Mouse (Mus musculus): ENCODE data around the gene Slc25a5. TPM values are rescaled to one million over a fixed set of nuclear protein-coding genes. Genes with fewer than 3 reads are reported as not detected.
A peak's percentile ranks its signal among the peaks of the same experiment; 100 is the strongest.

Slc25a5 gene
- polyA plus RNA-seq, 1 experiment, result 684 TPM

GRCm38 (mm10) chrX:36758566-36758965 is 36.9 kb upstream of the Slc25a5 start:
- no peak for TF ChIP-seq POLR2A (IDR thresholded peaks at IDR 0.05; ENCODE audit: borderline replicate concordance, insufficient read depth, low read length)
- TF ChIP-seq CTCF (IDR thresholded peaks at IDR 0.05; ENCODE audit: borderline replicate concordance, insufficient read depth, low read depth, low read length), result no peak
- Histone ChIP-seq H3K27ac (ENCODE audit: insufficient read depth, low read length) (no peak overlapping the region), H3K27me3 (ENCODE audit: control insufficient read depth, insufficient read depth, low read length) (no peaks in the 10 kb centered on the region), H3K4me3 (replicated peaks; ENCODE audit: insufficient read depth, low read depth, low read length) (no peak overlapping the region), H3K4me1 (ENCODE audit: control insufficient read depth, insufficient read depth, low read length) (no peaks in the 10 kb centered on the region)
- no peak for DNase-seq
- 59% methylated on average over 6 of the region's 6 CpGs for WGBS

- DNase-seq, result peak; percentile 31 to 33
- Histone ChIP-seq H3K4me1 (ENCODE audit: control insufficient read depth, insufficient read depth, low read length) (no peaks in the 10 kb centered on the region), H3K4me3 (replicated peaks; ENCODE audit: insufficient read depth, low read depth, low read length) (no peak overlapping the region), H3K27ac (ENCODE audit: insufficient read depth, low read length) (no peak overlapping the region), H3K27me3 (ENCODE audit: control insufficient read depth, insufficient read depth, low read length) (no peaks in the 10 kb centered on the region)
- WGBS, result 42% methylated on average over 6 of the region's 6 CpGs
- no peak for TF ChIP-seq POLR2A (IDR thresholded peaks at IDR 0.05; ENCODE audit: borderline replicate concordance, insufficient read depth, low read length)
- peak; percentile 30; the same call in 1 of the 2 replicates for TF ChIP-seq CTCF (IDR thresholded peaks at IDR 0.05; ENCODE audit: borderline replicate concordance, insufficient read depth, low read depth, low read length)
Observed at GRCm38 (mm10) chrX:36760946-36761635, 34.4 kb upstream of the Slc25a5 start.

GRCm38 (mm10) chrX:36762289-36762688 is 33.2 kb upstream of the Slc25a5 start:
- DNase-seq, result no peak
- Histone ChIP-seq H3K4me3 (replicated peaks; ENCODE audit: insufficient read depth, low read depth, low read length) (no peak overlapping the region), H3K4me1 (ENCODE audit: control insufficient read depth, insufficient read depth, low read length) (no peaks in the 10 kb centered on the region), H3K27ac (ENCODE audit: insufficient read depth, low read length) (no peak overlapping the region), H3K27me3 (ENCODE audit: control insufficient read depth, insufficient read depth, low read length) (no peaks in the 10 kb centered on the region)
- no peak for TF ChIP-seq CTCF (IDR thresholded peaks at IDR 0.05; ENCODE audit: borderline replicate concordance, insufficient read depth, low read depth, low read length)
- WGBS, result 75% methylated on average over 5 of the region's 5 CpGs

- H3K27ac ChIP-seq (ENCODE audit: insufficient read depth, low read length), result no peak overlapping the region
- TF ChIP-seq POLR2A (IDR thresholded peaks at IDR 0.05; ENCODE audit: borderline replicate concordance, insufficient read depth, low read length), result no peak
- TF ChIP-seq CTCF (IDR thresholded peaks at IDR 0.05; ENCODE audit: borderline replicate concordance, insufficient read depth, low read depth, low read length), result no peak
- no peaks in the 10 kb centered on the region for H3K4me1 ChIP-seq (ENCODE audit: control insufficient read depth, insufficient read depth, low read length)
- H3K27me3 ChIP-seq (ENCODE audit: control insufficient read depth, insufficient read depth, low read length), result no peaks in the 10 kb centered on the region
- no peak overlapping the region for H3K4me3 ChIP-seq (replicated peaks; ENCODE audit: insufficient read depth, low read depth, low read length)
- no peak for DNase-seq
- 66% methylated on average over 4 of the region's 4 CpGs for WGBS
Observed at GRCm38 (mm10) chrX:36762894-36763293, 32.6 kb upstream of the Slc25a5 start.

- H3K4me3 ChIP-seq (replicated peaks; ENCODE audit: insufficient read depth, low read depth, low read length), result no peak overlapping the region
- no peak for DNase-seq
- H3K4me1 ChIP-seq (ENCODE audit: control insufficient read depth, insufficient read depth, low read length), result no peaks in the 10 kb centered on the region
- H3K27me3 ChIP-seq (ENCODE audit: control insufficient read depth, insufficient read depth, low read length), result no peaks in the 10 kb centered on the region
- no peak for TF ChIP-seq POLR2A (IDR thresholded peaks at IDR 0.05; ENCODE audit: borderline replicate concordance, insufficient read depth, low read length)
- H3K27ac ChIP-seq (ENCODE audit: insufficient read depth, low read length), result no peak overlapping the region
- WGBS, result 41% methylated on average over 11 of the region's 11 CpGs
Observed at GRCm38 (mm10) chrX:36763298-36763933, 32.0 kb upstream of the Slc25a5 start.

GRCm38 (mm10) chrX:36763934-36764317 is 31.5 kb upstream of the Slc25a5 start:
- H3K27ac ChIP-seq (ENCODE audit: insufficient read depth, low read length), result no peak overlapping the region
- H3K4me1 ChIP-seq (ENCODE audit: control insufficient read depth, insufficient read depth, low read length), result no peaks in the 10 kb centered on the region
- DNase-seq, result no peak
- H3K4me3 ChIP-seq (replicated peaks; ENCODE audit: insufficient read depth, low read depth, low read length), result no peak overlapping the region
- no peaks in the 10 kb centered on the region for H3K27me3 ChIP-seq (ENCODE audit: control insufficient read depth, insufficient read depth, low read length)
- WGBS, result 59% methylated on average over 2 of the region's 2 CpGs
- no peak for TF ChIP-seq CTCF (IDR thresholded peaks at IDR 0.05; ENCODE audit: borderline replicate concordance, insufficient read depth, low read depth, low read length)
- TF ChIP-seq POLR2A (IDR thresholded peaks at IDR 0.05; ENCODE audit: borderline replicate concordance, insufficient read depth, low read length), result no peak

GRCm38 (mm10) chrX:36767386-36767785 is 28.1 kb upstream of the Slc25a5 start:
- DNase-seq, result no peak
- Histone ChIP-seq H3K27me3 (ENCODE audit: control insufficient read depth, insufficient read depth, low read length) (no peaks in the 10 kb centered on the region), H3K4me3 (replicated peaks; ENCODE audit: insufficient read depth, low read depth, low read length) (no peak overlapping the region), H3K27ac (ENCODE audit: insufficient read depth, low read length) (no peak overlapping the region), H3K4me1 (ENCODE audit: control insufficient read depth, insufficient read depth, low read length) (no peaks in the 10 kb centered on the region)
- no peak for TF ChIP-seq CTCF (IDR thresholded peaks at IDR 0.05; ENCODE audit: borderline replicate concordance, insufficient read depth, low read depth, low read length)
- no peak for TF ChIP-seq POLR2A (IDR thresholded peaks at IDR 0.05; ENCODE audit: borderline replicate concordance, insufficient read depth, low read length)
- WGBS, result 67% methylated on average over 5 of the region's 5 CpGs

- no peak overlapping the region for H3K27ac ChIP-seq (ENCODE audit: insufficient read depth, low read length)
- 79% methylated on average over 6 of the region's 6 CpGs for WGBS
- H3K4me3 ChIP-seq (replicated peaks; ENCODE audit: insufficient read depth, low read depth, low read length), result no peak overlapping the region
- H3K27me3 ChIP-seq (ENCODE audit: control insufficient read depth, insufficient read depth, low read length), result no peaks in the 10 kb centered on the region
- H3K4me1 ChIP-seq (ENCODE audit: control insufficient read depth, insufficient read depth, low read length), result no peaks in the 10 kb centered on the region
- TF ChIP-seq CTCF (IDR thresholded peaks at IDR 0.05; ENCODE audit: borderline replicate concordance, insufficient read depth, low read depth, low read length) (no peak), POLR2A (IDR thresholded peaks at IDR 0.05; ENCODE audit: borderline replicate concordance, insufficient read depth, low read length) (no peak)
- DNase-seq, result no peak
Observed at GRCm38 (mm10) chrX:36772591-36772990, 22.9 kb upstream of the Slc25a5 start.

Data from cerebellum, adult 2 months (tissue).